Mouse (Mus musculus) spleen, adult 2 months (tissue): Measurements from ENCODE around the gene Ehhadh.

ENCODE experiments used
- CTCF ChIP-seq: fragments of 200-500 bp; IDR thresholded peaks from 2 replicates; pipeline ENCODE4 v1.5.1; 2011; ENCODE audit warnings: mild to moderate bottlenecking, inconsistent platforms; ENCODE audit not compliant: insufficient read depth, insufficient read length, insufficient replicate concordance; ENCODE audit errors: extremely low read depth
- POLR2A ChIP-seq: fragments of 200-500 bp; IDR thresholded peaks from 2 replicates; pipeline ENCODE4 v1.6.1; 2011; ENCODE audit warnings: low read depth, low read length, inconsistent platforms

DNA sequence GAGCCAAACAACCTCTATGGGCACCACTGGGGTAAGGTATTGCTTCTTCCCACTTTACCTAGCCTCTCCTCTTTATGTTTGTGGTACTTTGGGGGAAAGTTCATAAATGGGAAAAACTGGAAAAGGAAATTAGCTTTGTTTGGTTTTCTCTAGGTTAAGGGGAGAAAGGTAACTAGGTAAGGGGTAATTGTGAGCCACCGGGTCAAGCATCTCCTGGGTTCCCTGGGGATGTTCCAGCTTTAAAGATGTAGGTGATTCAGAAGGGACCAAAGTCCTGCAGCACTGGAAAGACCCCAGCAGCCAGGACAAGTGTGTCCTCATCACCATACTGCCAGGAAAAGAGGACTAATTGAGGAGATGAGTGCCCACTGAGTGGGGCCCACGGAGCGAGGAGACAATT, 5.7 kb downstream of the Ehhadh start:
- TF ChIP-seq POLR2A, result no peak
- TF ChIP-seq CTCF, result no peak
